Comparison of ENCODE assay signal across 35 mouse cellular contexts in genomic region chr1:96596141-96596540, GRCm38 (mm10).
"Had no signal": no experiment of that assay in that cellular context is flagged by ENCODE, and none has a peak within 500 bp of the region (broad histone marks: within the 10 kb centered on the region; RNA-seq: fewer than 3 reads in every experiment).

No protein-coding gene starts in this region.

- ATAC-seq: hindbrain, embryonic 16.5 days; hindbrain, postnatal 0 days; inflammation-experienced regulatory T-cells, adult 6 months; intestine, embryonic 15.5 days; intestine, embryonic 16.5 days; intestine, postnatal 0 days had no signal

- H3K4me1 ChIP-seq: heart, embryonic 12.5 days; heart, embryonic 13.5 days; heart, embryonic 15.5 days; hindbrain, embryonic 10.5 days; hindbrain, embryonic 12.5 days; hindbrain, embryonic 13.5 days; hindbrain, embryonic 15.5 days; intestine, embryonic 15.5 days; kidney, embryonic 15.5 days had no signal

- H3K4me3 ChIP-seq: heart, embryonic 12.5 days; heart, embryonic 13.5 days; heart, embryonic 15.5 days; hindbrain, embryonic 10.5 days; hindbrain, embryonic 12.5 days; hindbrain, embryonic 13.5 days; hindbrain, embryonic 15.5 days; intestine, embryonic 15.5 days; kidney, embryonic 15.5 days; layer of hippocampus, adult 2 months; left cerebral cortex, adult 2 months had no signal

- DNase-seq: heart, postnatal 10 days; heart, postnatal 14 days; heart, postnatal 36 days; heart, postnatal 4 days; kidney, adult 11 months; kidney, adult 18-20 months; kidney, adult 2 months; kidney, adult 8-10 months; kidney, adult 9 months; kidney, postnatal 10 days; kidney, postnatal 14 days; kidney, postnatal 25 days; kidney, postnatal 36 days; kidney, postnatal 4 days; layer of hippocampus, adult 9-11 months; layer of hippocampus, postnatal 36 days had no signal

- H3K4me2 ChIP-seq: heart, embryonic 11.5 days; heart, embryonic 12.5 days; heart, embryonic 13.5 days; heart, embryonic 15.5 days; hindbrain, embryonic 12.5 days; hindbrain, embryonic 13.5 days; hindbrain, embryonic 14.5 days; hindbrain, embryonic 15.5 days; intestine, embryonic 15.5 days; kidney, embryonic 15.5 days had no signal

- H3K9ac ChIP-seq: heart, embryonic 12.5 days; heart, embryonic 13.5 days; heart, embryonic 15.5 days; hindbrain, embryonic 12.5 days; hindbrain, embryonic 13.5 days; hindbrain, embryonic 14.5 days; hindbrain, embryonic 15.5 days; intestine, embryonic 15.5 days; kidney, embryonic 15.5 days had no signal

- H3K27me3 ChIP-seq: heart, embryonic 12.5 days; heart, embryonic 13.5 days; heart, embryonic 15.5 days; hindbrain, embryonic 12.5 days; hindbrain, embryonic 13.5 days; hindbrain, embryonic 15.5 days; intestine, embryonic 15.5 days; kidney, embryonic 15.5 days had no signal

- H3K36me3 ChIP-seq: heart, embryonic 12.5 days; heart, embryonic 13.5 days; heart, embryonic 15.5 days; hindbrain, embryonic 10.5 days; hindbrain, embryonic 12.5 days; hindbrain, embryonic 13.5 days; hindbrain, embryonic 15.5 days; intestine, embryonic 15.5 days; kidney, embryonic 15.5 days had no signal

- H3K27ac ChIP-seq: heart, embryonic 13.5 days; heart, embryonic 15.5 days; hindbrain, embryonic 10.5 days; hindbrain, embryonic 12.5 days; hindbrain, embryonic 13.5 days; hindbrain, embryonic 14.5 days; hindbrain, embryonic 15.5 days; hindbrain, postnatal 0 days; intestine, embryonic 15.5 days; kidney, embryonic 15.5 days; kidney, postnatal 0 days; layer of hippocampus, adult 2 months; left cerebral cortex, adult 2 months had no signal

- H3K9me3 ChIP-seq: heart, embryonic 12.5 days; heart, embryonic 13.5 days; heart, embryonic 15.5 days; hindbrain, embryonic 10.5 days; hindbrain, embryonic 12.5 days; hindbrain, embryonic 13.5 days; hindbrain, embryonic 15.5 days; intestine, embryonic 15.5 days; kidney, embryonic 15.5 days had no signal
